Mouse (Mus musculus): ENCODE data around the gene Cd80. TPM values are rescaled to one million over a fixed set of nuclear protein-coding genes. Genes with fewer than 3 reads are reported as not detected.
A peak's percentile ranks its signal among the peaks of the same experiment; 100 is the strongest.

Gene Cd80
- total RNA-seq, 1 experiment from 2014 or later, result 6.7 TPM

DNA sequence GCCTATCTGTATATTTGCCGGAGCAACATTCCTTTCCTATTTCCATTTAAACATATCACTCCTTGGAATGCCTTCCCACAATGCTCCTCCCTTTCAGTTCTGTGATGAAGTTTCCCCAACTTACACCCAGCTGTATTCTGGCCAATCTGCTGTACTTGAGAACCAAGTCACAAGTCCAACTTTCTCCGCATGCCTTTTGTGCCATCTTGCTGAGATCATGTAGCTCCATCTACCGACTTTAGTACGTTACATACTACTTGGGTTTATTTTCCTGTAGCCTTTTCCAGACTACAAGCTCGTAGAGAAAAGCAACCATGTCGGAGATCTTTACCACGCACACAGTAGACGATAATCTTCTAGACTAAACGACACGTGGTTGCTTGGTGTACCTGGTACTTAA, 38.5 kb downstream of the Cd80 start:
- ATAC-seq (replicated peaks; ENCODE audit: insufficient number of reproducible peaks, low FRiP score, low TSS enrichment, poor library complexity, severe bottlenecking), result no peak

DNA sequence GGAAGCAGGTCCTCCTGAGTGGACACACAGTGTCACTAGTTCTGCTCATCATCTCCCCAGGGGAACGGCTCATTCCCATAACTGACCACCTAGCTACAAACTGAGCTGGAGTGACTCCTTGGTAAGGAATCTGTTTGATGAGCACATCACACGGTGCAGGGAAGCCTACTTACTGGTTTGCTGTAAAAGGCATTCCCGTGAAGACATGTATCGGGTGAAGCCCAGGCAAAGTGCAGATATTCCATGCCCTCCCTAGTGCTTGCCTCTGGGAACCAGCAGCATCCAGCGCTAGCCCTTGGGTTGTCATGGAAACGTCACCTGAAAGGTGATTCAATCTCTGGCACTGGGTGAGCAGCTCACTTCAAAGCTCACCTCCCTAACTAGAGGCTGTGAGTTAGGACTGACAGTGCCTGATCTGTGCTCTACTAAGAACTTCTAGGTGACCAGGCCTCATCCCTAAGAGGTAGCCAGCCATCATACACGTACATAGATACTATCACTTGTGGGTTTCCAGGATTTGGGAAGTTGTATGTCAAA, 41.3 kb downstream of the Cd80 start:
- ATAC-seq (replicated peaks; ENCODE audit: insufficient number of reproducible peaks, low FRiP score, low TSS enrichment, poor library complexity, severe bottlenecking), result no peak

DNA sequence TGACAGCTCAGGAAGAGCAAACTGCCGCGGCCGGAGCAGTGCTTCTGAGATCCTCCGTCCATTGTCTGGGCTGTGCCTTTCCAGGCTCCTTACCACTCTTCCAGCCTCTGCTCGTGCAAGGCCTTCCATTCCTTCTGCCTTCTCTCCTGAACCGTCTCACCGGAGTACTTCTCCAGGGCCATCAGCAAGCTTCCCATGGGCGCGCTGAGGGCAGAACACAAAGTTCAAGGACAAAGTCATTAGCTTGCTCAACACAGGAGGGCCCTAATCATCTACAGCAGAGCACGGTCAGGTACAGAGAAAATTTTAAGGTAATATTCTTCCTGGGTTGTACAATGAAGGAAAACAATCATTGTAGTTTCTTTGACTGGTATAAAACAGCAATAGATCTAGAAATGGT, 47.1 kb downstream of the Cd80 start:
- ATAC-seq (replicated peaks; ENCODE audit: insufficient number of reproducible peaks, low FRiP score, low TSS enrichment, poor library complexity, severe bottlenecking), result no peak

DNA sequence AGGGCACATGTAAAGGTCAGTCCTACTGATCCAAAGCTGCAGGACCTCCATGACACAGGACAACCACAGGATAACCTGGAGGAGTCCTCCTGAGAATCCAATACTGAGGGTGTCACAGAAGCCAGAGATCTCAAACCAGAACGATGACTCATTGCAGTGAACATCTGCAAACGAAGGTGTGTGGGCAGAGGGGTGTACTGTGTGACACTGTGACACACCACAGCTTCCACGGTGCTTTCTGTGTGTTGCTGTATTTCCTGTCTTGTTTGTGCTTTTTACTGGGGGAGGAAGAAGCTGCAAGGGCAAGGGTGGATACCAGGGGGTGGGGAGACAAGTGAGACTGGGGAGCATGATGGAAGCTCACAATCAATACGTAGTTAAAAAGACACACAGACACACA, 48.2 kb downstream of the Cd80 start:
- no peak for ATAC-seq (replicated peaks; ENCODE audit: insufficient number of reproducible peaks, low FRiP score, low TSS enrichment, poor library complexity, severe bottlenecking)

DNA sequence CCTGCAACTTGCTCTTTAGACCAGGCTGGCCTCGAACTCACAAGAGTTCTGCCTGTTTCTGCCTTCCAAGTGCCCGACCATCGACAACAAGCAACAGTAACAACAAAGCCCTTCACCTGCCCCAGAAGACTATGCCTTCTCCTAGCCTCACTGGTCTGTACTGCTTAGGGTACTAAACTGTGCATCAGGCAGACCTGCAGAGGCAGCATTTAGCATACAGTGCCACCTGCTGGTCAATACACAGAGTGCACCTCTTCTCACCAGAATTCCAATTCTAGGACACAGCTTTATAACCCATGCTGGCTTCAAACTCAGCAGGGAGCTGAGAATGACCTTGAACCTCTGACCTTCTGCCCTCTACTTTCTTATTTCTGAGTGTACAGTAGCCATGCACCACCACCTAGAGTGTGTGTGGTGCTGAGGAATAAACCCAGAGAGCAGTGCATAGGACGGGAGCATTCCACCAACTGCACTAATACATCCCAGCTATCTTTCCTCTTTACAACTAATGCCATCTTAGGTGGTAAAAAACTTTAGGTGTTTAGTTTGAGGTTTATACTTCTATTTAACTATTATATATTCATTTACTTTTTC, 50.8 kb downstream of the Cd80 start:
- ATAC-seq (replicated peaks; ENCODE audit: insufficient number of reproducible peaks, low FRiP score, low TSS enrichment, poor library complexity, severe bottlenecking), result peak; percentile 90

DNA sequence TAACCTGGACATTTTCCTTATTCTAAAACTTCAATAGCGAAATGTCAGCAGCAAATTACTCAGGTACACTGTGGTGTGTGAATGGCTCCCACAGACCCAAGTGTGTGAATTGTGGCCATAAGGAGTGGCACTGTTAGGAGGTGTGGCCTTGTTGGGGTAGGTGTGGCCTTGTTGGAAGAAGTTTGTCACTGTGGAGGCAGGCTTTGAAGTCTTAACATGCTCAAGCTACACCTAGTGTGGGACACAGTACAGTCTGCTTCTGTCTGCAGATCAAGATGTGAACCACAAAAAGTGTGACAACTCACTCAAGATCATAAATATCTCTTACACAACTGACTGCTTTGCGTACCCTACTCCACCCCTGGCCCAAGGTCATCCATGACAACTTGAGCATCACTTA, 55.5 kb downstream of the Cd80 start:
- no peak for ATAC-seq (replicated peaks; ENCODE audit: insufficient number of reproducible peaks, low FRiP score, low TSS enrichment, poor library complexity, severe bottlenecking)

DNA sequence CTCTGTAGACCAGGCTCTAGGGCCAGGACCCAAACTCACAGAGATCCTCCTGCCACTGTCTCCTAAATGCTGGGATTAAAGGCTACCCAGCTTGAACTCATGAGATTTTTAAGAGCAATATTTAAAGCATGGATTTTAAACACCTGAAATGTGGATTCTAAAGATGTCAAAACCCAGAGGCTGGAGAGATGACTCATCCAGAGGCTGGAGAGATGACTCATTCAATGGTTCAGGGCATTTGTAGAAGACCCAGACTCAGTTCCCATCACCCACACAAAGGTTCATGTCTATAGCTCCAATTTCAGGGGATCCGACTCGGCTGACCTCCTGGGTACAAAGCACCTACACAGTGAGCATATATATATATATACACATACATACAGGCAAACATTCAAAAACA, 63.8 kb downstream of the Cd80 start:
- no peak for ATAC-seq (replicated peaks; ENCODE audit: insufficient number of reproducible peaks, low FRiP score, low TSS enrichment, poor library complexity, severe bottlenecking)

DNA sequence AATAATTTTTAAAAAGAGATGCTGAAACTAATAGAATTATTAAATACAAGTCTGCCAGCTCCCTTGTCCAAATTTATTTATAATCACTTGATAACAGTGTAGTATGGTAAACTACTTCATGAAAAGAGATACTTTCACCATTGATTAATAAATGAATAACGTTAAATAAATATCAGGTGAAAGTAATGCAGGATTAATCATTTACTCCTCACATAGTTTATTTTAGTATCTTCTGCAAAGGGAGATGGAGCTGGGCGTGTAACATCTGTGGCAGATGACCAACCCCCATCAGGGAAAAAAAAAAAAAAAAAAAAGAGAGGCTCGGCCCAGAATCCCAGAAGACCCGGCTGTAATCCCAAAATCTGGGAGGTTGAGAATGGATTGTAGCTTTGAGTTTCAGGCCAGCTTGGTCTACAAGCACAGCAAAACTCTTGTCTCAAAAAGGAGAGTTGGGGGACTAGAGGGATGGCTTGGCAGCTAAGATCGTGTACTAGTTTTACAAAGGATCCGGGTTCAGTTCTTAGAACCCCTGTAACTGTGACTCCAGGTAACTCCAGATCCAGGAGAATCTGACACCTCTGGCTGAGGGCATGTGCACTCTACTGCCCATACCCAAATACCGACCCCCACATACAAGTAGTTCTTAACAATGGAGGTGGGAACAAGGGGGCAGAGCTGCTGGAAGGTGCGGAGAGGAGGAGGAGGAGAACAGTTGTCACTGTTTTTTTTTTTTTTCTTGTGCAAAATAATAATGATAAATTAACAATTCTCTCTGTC, 66.0 kb downstream of the Cd80 start:
- ATAC-seq (replicated peaks; ENCODE audit: insufficient number of reproducible peaks, low FRiP score, low TSS enrichment, poor library complexity, severe bottlenecking), result no peak

DNA sequence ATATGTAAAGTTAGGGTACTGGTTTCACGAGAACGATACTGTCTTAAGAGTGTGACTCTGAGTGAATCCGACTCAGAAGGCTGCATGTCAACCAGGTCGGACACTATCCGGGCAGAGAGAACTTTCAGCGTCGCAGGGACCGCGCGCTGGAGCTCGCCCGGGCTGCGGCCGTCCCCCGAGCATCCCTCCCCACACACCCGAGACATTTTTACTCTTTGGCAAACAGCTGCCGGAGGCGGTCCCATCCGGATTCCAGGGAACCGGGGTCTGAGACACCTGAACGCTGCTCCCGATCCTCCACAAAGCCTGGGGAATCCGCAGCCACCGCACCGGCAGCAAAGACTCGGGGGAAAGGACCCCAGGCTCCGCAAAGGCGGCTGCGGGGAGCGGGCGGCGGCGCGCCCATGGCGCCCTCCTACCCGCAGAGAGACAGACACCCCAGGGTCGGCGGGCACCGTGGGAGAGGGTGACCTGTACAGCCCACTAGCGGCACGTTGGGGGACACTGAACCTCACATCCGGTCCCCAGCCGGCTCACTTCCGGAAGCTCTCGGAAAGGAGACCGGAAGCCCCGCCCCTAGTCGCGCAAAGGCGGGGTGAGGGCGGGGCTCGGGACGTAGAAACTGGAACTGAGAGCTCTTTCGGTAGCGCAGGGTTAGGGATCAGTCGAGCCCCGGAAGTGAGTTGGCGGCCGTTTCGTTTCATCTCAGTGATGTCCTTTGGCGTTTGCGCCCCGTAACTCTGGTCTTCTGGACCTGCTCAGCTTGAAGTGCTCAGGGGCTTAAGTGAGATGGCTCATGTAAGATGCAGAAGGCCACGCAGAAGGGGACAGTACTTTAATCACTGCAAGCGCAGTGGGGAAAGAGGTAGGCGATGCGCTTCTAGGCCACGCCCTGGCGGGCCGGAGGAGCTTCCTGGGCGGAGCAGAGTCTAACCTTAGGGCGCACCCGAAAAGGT, 67.0 kb downstream of the Cd80 start, which contains the start of gene Timmdc1:
TSS of gene Timmdc1 (minus strand) at position 535 of the 956 bp plus-strand sequence.
- peak; percentile 97 for ATAC-seq (replicated peaks; ENCODE audit: insufficient number of reproducible peaks, low FRiP score, low TSS enrichment, poor library complexity, severe bottlenecking)

DNA sequence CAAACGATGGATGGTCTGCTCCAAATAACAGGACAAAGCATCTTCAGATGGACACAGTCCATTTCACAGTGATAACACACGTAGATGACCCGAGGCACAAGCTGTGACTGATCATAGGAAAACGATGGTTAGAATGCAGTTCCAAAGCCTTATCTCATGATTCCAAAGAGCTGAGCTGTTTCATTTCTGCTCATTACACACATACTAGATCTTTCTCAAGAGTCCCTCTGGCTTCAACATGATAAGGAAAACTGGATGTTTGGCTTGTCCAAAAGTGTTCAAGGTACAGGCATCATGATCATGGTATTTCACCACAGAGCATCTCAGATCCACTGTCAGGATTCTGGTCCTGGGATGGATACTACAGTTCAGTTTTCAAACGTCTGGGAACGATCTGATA, 70.9 kb downstream of the Cd80 start:
- ATAC-seq (replicated peaks; ENCODE audit: insufficient number of reproducible peaks, low FRiP score, low TSS enrichment, poor library complexity, severe bottlenecking), result no peak

DNA sequence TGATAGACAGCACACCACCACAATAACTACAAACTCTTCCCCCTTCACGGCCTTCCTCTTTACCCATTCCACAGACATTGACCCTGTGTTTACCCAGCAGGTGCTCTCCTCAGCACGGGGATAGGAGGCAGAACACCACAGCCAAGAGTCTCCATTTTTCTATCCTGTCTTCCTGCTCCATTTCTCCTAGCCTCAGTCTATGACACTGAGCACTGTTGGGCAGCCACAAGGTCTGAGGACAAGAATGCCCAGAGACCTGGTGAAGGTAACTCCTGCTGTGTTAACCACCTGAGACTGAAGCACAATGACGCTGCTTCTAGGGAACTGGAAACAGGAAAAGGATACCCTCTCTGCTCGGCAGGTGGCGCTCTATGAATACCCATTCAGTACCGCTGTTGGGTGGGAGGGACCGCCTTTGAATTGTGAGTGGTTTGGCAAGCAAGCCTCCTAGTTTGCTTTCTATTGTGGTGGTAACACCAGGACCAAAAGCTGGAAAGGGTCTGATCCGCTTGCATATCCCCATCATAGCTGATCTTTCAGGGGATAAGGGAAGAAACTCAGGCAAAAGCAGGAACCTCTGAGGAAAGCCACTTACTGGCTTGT, 81.3 kb downstream of the Cd80 start:
- ATAC-seq (replicated peaks; ENCODE audit: insufficient number of reproducible peaks, low FRiP score, low TSS enrichment, poor library complexity, severe bottlenecking), result peak; percentile 87

DNA sequence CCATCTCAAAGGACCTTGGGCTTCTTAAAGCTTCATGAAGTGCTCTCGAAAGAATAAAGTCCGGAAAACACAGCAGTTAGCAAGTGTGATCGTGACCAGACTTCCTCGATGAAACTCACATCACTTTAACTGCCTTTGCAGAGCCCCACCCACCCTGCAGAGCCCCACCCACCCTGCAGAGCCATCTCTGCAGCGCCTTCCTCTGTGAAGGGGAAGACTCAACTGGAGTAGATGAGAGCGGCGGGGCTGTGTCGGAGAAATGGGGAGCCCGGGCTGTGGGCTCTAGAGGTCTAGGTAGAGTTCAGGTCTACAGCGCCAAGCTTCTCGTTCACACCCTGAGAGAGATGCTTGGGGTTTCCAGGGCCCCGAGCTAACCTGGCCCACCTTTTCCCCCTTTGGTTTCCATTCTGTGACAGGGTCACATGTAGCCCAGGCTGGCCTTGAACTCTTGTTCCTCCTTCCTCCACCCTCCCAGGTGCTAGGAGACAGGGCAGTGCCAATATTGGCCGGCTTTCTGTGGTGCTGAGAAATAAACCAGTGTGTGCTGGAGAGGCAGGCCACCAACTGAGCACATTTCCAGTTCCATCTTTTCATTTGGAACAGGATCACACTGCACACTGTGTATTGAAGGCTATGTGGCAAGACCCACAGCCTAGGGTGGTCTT, 83.5 kb downstream of the Cd80 start:
- no peak for ATAC-seq (replicated peaks; ENCODE audit: insufficient number of reproducible peaks, low FRiP score, low TSS enrichment, poor library complexity, severe bottlenecking)

Other genes with a start within 250 kb of the Cd80 start
- not detected in 3 replicates for gene Nr1i2, start 160.7 kb upstream of the Cd80 start, total RNA-seq (2017)
- gene Maats1, start 113.4 kb upstream of the Cd80 start, total RNA-seq (2017), result 0.21 TPM in 1 of 3 replicates, not detected in the others
- gene Cox17, start 108.6 kb upstream of the Cd80 start, total RNA-seq (2017), result 312 to 519 TPM (median 389 TPM) in 3 replicates
- gene Gm21987, start 108.5 kb upstream of the Cd80 start, total RNA-seq (2017), result not detected in 3 replicates
- gene Popdc2, start 93.4 kb upstream of the Cd80 start, total RNA-seq (2017), result not detected in 3 replicates
- not detected in 3 replicates for gene Pla1a, start 22.4 kb upstream of the Cd80 start, total RNA-seq (2017)
- 14.6 to 25.9 TPM (median 16.7 TPM) in 3 replicates for gene Adprh, start 2.9 kb upstream of the Cd80 start, total RNA-seq (2017)
- gene Timmdc1, start 67.1 kb downstream of the Cd80 start, total RNA-seq (2017), result 11.9 to 26.7 TPM (median 17.7 TPM) in 3 replicates
- gene Poglut1, start 94.7 kb downstream of the Cd80 start, total RNA-seq (2017), result 11.8 to 14.3 TPM (median 12.6 TPM) in 3 replicates
- gene Tmem39a, start 103.1 kb downstream of the Cd80 start, total RNA-seq (2017), result 25.3 to 36.8 TPM (median 31.7 TPM) in 3 replicates

Data from monocyte, adult 5-6 weeks (primary cell).